Mouse (Mus musculus): ENCODE data around the gene Rabif. TPM values are rescaled to one million over a fixed set of nuclear protein-coding genes. Genes with fewer than 3 reads are reported as not detected.

Gene Rabif
- total and polyA plus RNA-seq, 3 experiments: 12.5 to 23.4 (median 22.9) TPM

- H3K9ac ChIP-seq (ENCODE audit: insufficient read depth, low read depth): no peak overlapping the region
Measured at GRCm38 (mm10) chr1:134490903-134491801, 3.3 kb upstream of the Rabif start.

GRCm38 (mm10) chr1:134492276-134492675 is 2.2 kb upstream of the Rabif start:
- Histone ChIP-seq H3K4me1 (ENCODE audit: control insufficient read depth in 1 of 2, insufficient read depth in 2 of 2) (peaks cover 4 to 21% of the 10 kb centered on the region in 2 experiments), H3K9me3 (replicated peaks; ENCODE audit: low read length) (no peaks in the 10 kb centered on the region), H3K4me3 (replicated peaks in 1 of 3; ENCODE audit: low read depth in 2 of 3, low read length in 2 of 3, poor library complexity in 1 of 3) (no peak overlapping the region), H3K27ac (ENCODE audit: insufficient read depth, low read depth) (no peak overlapping the region), H3K4me2 (ENCODE audit: insufficient read depth, low read depth, poor library complexity, severe bottlenecking) (no peak overlapping the region), H3K36me3 (replicated peaks in 1 of 2; ENCODE audit: control insufficient read depth in 1 of 2, insufficient read depth in 1 of 2, low read length in 1 of 2) (peaks cover 25 to 50% of the 10 kb centered on the region in 2 experiments), H3K27me3 (replicated peaks) (no peaks in the 10 kb centered on the region), H3K79me2 (replicated peaks; ENCODE audit: control insufficient read depth, extremely low read depth, insufficient read depth, poor library complexity, severe bottlenecking) (peaks cover 8% of the 10 kb centered on the region), H3K9ac (ENCODE audit: insufficient read depth, low read depth) (no peak overlapping the region)
- in situ Hi-C loops (cut with MboI; ENCODE audit: low pct_ligation_motif_present, low pct_unique_long_range_greater_than_20kb, low sequenced_read_pairs): no loop called here
- no peak for DNase-seq (ENCODE audit: extremely low read depth)
- dilution Hi-C loops (cut with MboI; ENCODE audit: extremely low pct_ligation_motif_present, extremely low pct_unique_long_range_greater_than_20kb, low sequenced_read_pairs): no loop called here
- TF ChIP-seq ZC3H11A (IDR thresholded peaks at IDR 0.05; ENCODE audit: low read depth, low read length) (no peak), JUND (conservative IDR thresholded peaks at IDR 0.05; ENCODE audit: low read depth, low read length) (no peak), IRF4 (IDR thresholded peaks at IDR 0.05; ENCODE audit: low read depth, low read length) (no peak), E2F4 (IDR thresholded peaks at IDR 0.05; ENCODE audit: insufficient replicate concordance, low read depth, low read length) (no peak), BHLHE40 (IDR thresholded peaks at IDR 0.05; ENCODE audit: low read depth, low read length) (0 out of 2 replicates have a peak, but pooled peaks have one; percentile 6), SMC3 (IDR thresholded peaks at IDR 0.05; ENCODE audit: low read depth, low read length) (no peak)

More at GRCm38 (mm10) chr1:134490903-134491801, 3.3 kb upstream of the Rabif start:
- in situ Hi-C loops (cut with MboI; ENCODE audit: low pct_ligation_motif_present, low pct_unique_long_range_greater_than_20kb, low sequenced_read_pairs): no loop called here
- no peaks in the 10 kb centered on the region for H3K9me3 ChIP-seq (replicated peaks; ENCODE audit: low read length)
- peaks cover 4 to 14% of the 10 kb centered on the region in 2 experiments for H3K4me1 ChIP-seq (ENCODE audit: control insufficient read depth in 1 of 2, insufficient read depth in 2 of 2)
- no peak overlapping the region for H3K27ac ChIP-seq (ENCODE audit: insufficient read depth, low read depth)
- H3K4me2 ChIP-seq (ENCODE audit: insufficient read depth, low read depth, poor library complexity, severe bottlenecking): no peak overlapping the region
- peaks cover 28 to 50% of the 10 kb centered on the region in 2 experiments for H3K36me3 ChIP-seq (replicated peaks in 1 of 2; ENCODE audit: control insufficient read depth in 1 of 2, insufficient read depth in 1 of 2, low read length in 1 of 2)
- TF ChIP-seq GABPA (IDR thresholded peaks at IDR 0.05; ENCODE audit: insufficient replicate concordance, low read depth, low read length) (no peak), RAD21 (IDR thresholded peaks at IDR 0.05; ENCODE audit: low read depth, low read length) (no peak), UBTF (IDR thresholded peaks at IDR 0.05; ENCODE audit: low read depth, low read length) (no peak), KAT2A (IDR thresholded peaks at IDR 0.05; ENCODE audit: insufficient replicate concordance, low read length) (no peak), MAFK (IDR thresholded peaks at IDR 0.05; ENCODE audit: insufficient replicate concordance, low read length) (no peak), MYC (IDR thresholded peaks at IDR 0.05; ENCODE audit: low read depth, low read length) (no peak), JUND (conservative IDR thresholded peaks at IDR 0.05; ENCODE audit: low read depth, low read length) (no peak), PAX5 (IDR thresholded peaks at IDR 0.05; ENCODE audit: low read length) (no peak), TCF12 (IDR thresholded peaks at IDR 0.05; ENCODE audit: low read depth, low read length) (no peak), IRF4 (IDR thresholded peaks at IDR 0.05; ENCODE audit: low read depth, low read length) (no peak), POLR2AphosphoS2 (IDR thresholded peaks at IDR 0.05; ENCODE audit: low read depth, low read length) (no peak), TBP (conservative IDR thresholded peaks at IDR 0.05; ENCODE audit: low read depth, low read length) (no peak), HCFC1 (IDR thresholded peaks at IDR 0.05; ENCODE audit: low read depth, low read length) (no peak), NRF1 (IDR thresholded peaks at IDR 0.05; ENCODE audit: low read depth, low read length) (no peak), USF2 (conservative IDR thresholded peaks at IDR 0.05; ENCODE audit: low read depth, low read length) (no peak), CTCF (conservative IDR thresholded peaks at IDR 0.05 in 1 of 2, IDR thresholded peaks at IDR 0.05 in 1 of 2; ENCODE audit: low read depth in 2 of 2, low read length in 2 of 2) (no peak), ZMIZ1 (IDR thresholded peaks at IDR 0.05; ENCODE audit: low read depth, low read length) (no peak), SMC3 (IDR thresholded peaks at IDR 0.05; ENCODE audit: low read depth, low read length) (no peak)
- H3K27me3 ChIP-seq (replicated peaks): no peaks in the 10 kb centered on the region
- H3K79me2 ChIP-seq (replicated peaks; ENCODE audit: control insufficient read depth, extremely low read depth, insufficient read depth, poor library complexity, severe bottlenecking): peaks cover 8% of the 10 kb centered on the region
- dilution Hi-C loops (cut with MboI; ENCODE audit: extremely low pct_ligation_motif_present, extremely low pct_unique_long_range_greater_than_20kb, low sequenced_read_pairs): no loop called here
- DNase-seq (ENCODE audit: extremely low read depth): no peak
- H3K4me3 ChIP-seq (replicated peaks in 1 of 3; ENCODE audit: low read depth in 2 of 3, low read length in 2 of 3, poor library complexity in 1 of 3): no peak overlapping the region
